Mouse (Mus musculus) CH12.LX (cell line): ENCODE results near the gene Mroh7. TPM values are rescaled to one million over a fixed set of nuclear protein-coding genes. Genes with fewer than 3 reads are reported as not detected.

Experiments used
- DNase-seq: peaks from one replicate; pipeline ENCODE4 v3.0.0-alpha.2; 2013; ENCODE audit errors: extremely low read depth
- H3K27ac ChIP-seq: 2 replicates; pipeline ENCODE4 v1.5.1; 2012; ENCODE audit warnings: low read depth, mild to moderate bottlenecking, control low read depth, moderate library complexity; ENCODE audit not compliant: insufficient read depth
- H3K27me3 ChIP-seq: replicated peaks from 2 replicates; pipeline ENCODE3; 2012; ENCODE audit warnings: inconsistent platforms
- H3K36me3 ChIP-seq, 2 experiments: replicated peaks in 1 of 2; 2 replicates each; pipeline versions ENCODE3 to v1.6.1; 2012; ENCODE audit warnings: inconsistent platforms in 1 of 2, low read length in 1 of 2, mild to moderate bottlenecking in 1 of 2, mixed read lengths in 1 of 2, moderate library complexity in 1 of 2; ENCODE audit not compliant: control insufficient read depth in 1 of 2, insufficient read depth in 1 of 2
- H3K4me1 ChIP-seq, 2 experiments: 2 replicates each; pipeline ENCODE4 v1.6.1; 2012; ENCODE audit warnings: inconsistent platforms in 1 of 2, moderate library complexity in 1 of 2; ENCODE audit not compliant: insufficient read depth in 2 of 2, control insufficient read depth in 1 of 2
- H3K4me2 ChIP-seq: 2 replicates; pipeline ENCODE4 v1.6.1; 2012; ENCODE audit warnings: low read depth, mild to moderate bottlenecking, control low read depth; ENCODE audit not compliant: poor library complexity, insufficient read depth, severe bottlenecking
- H3K4me3 ChIP-seq, 3 experiments: fragments of 150-350 bp in 1 of 3; sonication (generic) in 1 of 3; replicated peaks in 1 of 3; 2 replicates each; pipeline versions ENCODE3 to v1.5.1; 2011 to 2012; ENCODE audit warnings: low read depth in 2 of 3, low read length in 2 of 3, mild to moderate bottlenecking in 2 of 3, moderate library complexity in 2 of 3, control low read depth in 1 of 3, improper control_type of control experiment in 1 of 3, inconsistent platforms in 1 of 3, mixed read lengths in 1 of 3; ENCODE audit not compliant: poor library complexity in 1 of 3
- H3K79me2 ChIP-seq: replicated peaks from 2 replicates; pipeline ENCODE4 v1.6.1; 2012; ENCODE audit warnings: mild to moderate bottlenecking, moderate library complexity; ENCODE audit not compliant: control insufficient read depth, poor library complexity, insufficient read depth, severe bottlenecking; ENCODE audit errors: extremely low read depth
- H3K9ac ChIP-seq: 2 replicates; pipeline ENCODE4 v1.6.1; 2012; ENCODE audit warnings: low read depth, mild to moderate bottlenecking, control low read depth, moderate library complexity; ENCODE audit not compliant: insufficient read depth
- H3K9me3 ChIP-seq: replicated peaks from 2 replicates; pipeline ENCODE3; 2012; ENCODE audit warnings: low read length, inconsistent platforms, mixed read lengths
- CTCF ChIP-seq, 2 experiments: IDR thresholded peaks in 1 of 2; conservative IDR thresholded peaks in 1 of 2; 2 replicates each; pipeline ENCODE4 v1.5.1; 2011 to 2012; ENCODE audit warnings: low read depth in 2 of 2, low read length in 2 of 2, improper control_type of control experiment in 1 of 2, inconsistent platforms in 1 of 2, mild to moderate bottlenecking in 1 of 2, moderate library complexity in 1 of 2
- ELF1 ChIP-seq: IDR thresholded peaks from 2 replicates; pipeline ENCODE4 v1.6.1; 2014; ENCODE audit warnings: low read depth, mild to moderate bottlenecking, inconsistent platforms, low read length, improper control_type of control experiment
- ETS1 ChIP-seq: conservative IDR thresholded peaks from 2 replicates; pipeline ENCODE4 v1.6.1; 2012; ENCODE audit warnings: low read depth, mild to moderate bottlenecking, inconsistent platforms, low read length, improper control_type of control experiment, moderate library complexity
- IRF4 ChIP-seq: IDR thresholded peaks from 2 replicates; pipeline ENCODE4 v1.6.1; 2014; ENCODE audit warnings: low read depth, mild to moderate bottlenecking, inconsistent platforms, low read length, improper control_type of control experiment
- JUND ChIP-seq: conservative IDR thresholded peaks from 2 replicates; pipeline ENCODE4 v1.6.1; 2011; ENCODE audit warnings: low read depth, low read length, improper control_type of control experiment
- MAX ChIP-seq: IDR thresholded peaks from 2 replicates; pipeline ENCODE4 v1.6.1; 2011; ENCODE audit warnings: low read length, improper control_type of control experiment
- MAZ ChIP-seq: IDR thresholded peaks from 2 replicates; pipeline ENCODE4 v1.6.1; 2012; ENCODE audit warnings: low read depth, mild to moderate bottlenecking, inconsistent platforms, low read length, improper control_type of control experiment, moderate library complexity
- MEF2A ChIP-seq: IDR thresholded peaks from 2 replicates; pipeline ENCODE4 v1.6.1; 2014; ENCODE audit warnings: low read depth, mild to moderate bottlenecking, inconsistent platforms, low read length, improper control_type of control experiment, borderline replicate concordance
- MXI1 ChIP-seq: IDR thresholded peaks from 2 replicates; pipeline ENCODE4 v1.6.1; 2011; ENCODE audit warnings: mild to moderate bottlenecking, low read depth, low read length, improper control_type of control experiment
- MYC ChIP-seq: IDR thresholded peaks from 2 replicates; pipeline ENCODE4 v1.6.1; 2011; ENCODE audit warnings: low read depth, mild to moderate bottlenecking, improper control_type of control experiment, low read length
- PAX5 ChIP-seq: IDR thresholded peaks from 2 replicates; pipeline ENCODE4 v1.6.1; 2012; ENCODE audit warnings: low read length, inconsistent platforms, mixed read lengths
- RAD21 ChIP-seq: IDR thresholded peaks from 2 replicates; pipeline ENCODE4 v1.6.1; 2011; ENCODE audit warnings: low read depth, mild to moderate bottlenecking, low read length, improper control_type of control experiment, moderate library complexity
- RCOR1 ChIP-seq: conservative IDR thresholded peaks from 2 replicates; pipeline ENCODE4 v1.6.1; 2012; ENCODE audit warnings: low read depth, mild to moderate bottlenecking, inconsistent platforms, low read length, improper control_type of control experiment
- SIN3A ChIP-seq: IDR thresholded peaks from 2 replicates; pipeline ENCODE4 v1.6.1; 2012; ENCODE audit warnings: low read length, improper control_type of control experiment, inconsistent platforms
- SMC3 ChIP-seq: IDR thresholded peaks from 2 replicates; pipeline ENCODE4 v1.6.1; 2011; ENCODE audit warnings: low read depth, low read length, improper control_type of control experiment
- ZC3H11A ChIP-seq: IDR thresholded peaks from 2 replicates; pipeline ENCODE4 v1.6.1; 2012; ENCODE audit warnings: low read depth, mild to moderate bottlenecking, inconsistent platforms, low read length, improper control_type of control experiment
- ZKSCAN1 ChIP-seq: IDR thresholded peaks from 2 replicates; pipeline ENCODE4 v1.6.1; 2012; ENCODE audit warnings: low read depth, inconsistent platforms, low read length, improper control_type of control experiment, borderline replicate concordance
- ZMIZ1 ChIP-seq: IDR thresholded peaks from 2 replicates; pipeline ENCODE4 v1.6.1; 2012; ENCODE audit warnings: low read depth, mild to moderate bottlenecking, inconsistent platforms, low read length, improper control_type of control experiment
- dilution Hi-C: fragments of 300-500 bp; cut with MboI; formaldehyde crosslinking; loops from 2 replicates; pipeline ENCODE4 v1.14.3; 2020; ENCODE audit warnings: low sequenced_read_pairs; ENCODE audit not compliant: extremely low pct_unique_long_range_greater_than_20kb, extremely low pct_ligation_motif_present
- in situ Hi-C: fragments of 300-500 bp; cut with MboI; formaldehyde crosslinking; loops from 3 replicates; pipeline ENCODE4 v1.14.3; 2019; ENCODE audit warnings: low sequenced_read_pairs, low pct_ligation_motif_present, low pct_unique_long_range_greater_than_20kb, mixed read lengths
- polyA plus RNA-seq: library from polyadenylated mRNA; unstranded; fragments of >175 nt; gene quantifications from 2 replicates; pipeline ENCODE4 v1.2.1, GENCODE M21; 2012; ENCODE audit warnings: low read depth; ENCODE audit not compliant: insufficient read length
- total RNA-seq, 2 experiments: library from RNA; depleted of rRNA; stranded (reverse); fragments of 300-350 nt in 1 of 2; fragments of >200 nt in 1 of 2; gene quantifications; 2 replicates each; pipeline ENCODE4 v1.2.3; 2012 to 2014

Mroh7 gene
- total and polyA plus RNA-seq, 3 experiments: not detected

DNA sequence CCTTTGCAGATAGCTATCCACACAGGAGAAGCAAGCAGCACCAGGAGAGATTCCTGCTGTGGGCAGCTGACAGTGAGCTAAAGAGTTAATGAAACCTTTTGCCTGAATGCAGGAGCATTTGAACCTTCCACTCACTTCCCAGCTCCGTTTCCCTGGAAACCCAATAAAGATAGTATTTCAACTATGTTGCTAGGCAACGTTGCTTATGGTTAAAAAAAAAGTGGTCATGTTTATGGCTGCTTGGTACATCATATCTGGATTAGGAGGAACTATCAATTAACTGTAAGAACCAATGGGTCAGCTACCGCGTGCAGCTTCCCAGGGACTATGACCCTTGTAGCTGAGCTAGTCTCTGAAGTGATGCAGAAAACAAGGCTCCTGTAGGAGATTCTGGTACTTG lies 29.9 kb downstream of the Mroh7 start:
- Histone ChIP-seq H3K4me2 (no peak overlapping the region), H3K9me3 (no peaks in the 10 kb centered on the region), H3K36me3 (no peaks in the 10 kb centered on the region), H3K4me1 (peaks cover 0 to 2% of the 10 kb centered on the region in 2 experiments; a peak in 1 of 4 replicates), H3K27ac (no peak overlapping the region), H3K9ac (no peak overlapping the region), H3K79me2 (no peaks in the 10 kb centered on the region), H3K27me3 (peaks cover 69% of the 10 kb centered on the region), H3K4me3 (no peak overlapping the region)
- TF ChIP-seq ZC3H11A: no peak
- TF ChIP-seq CTCF (conservative IDR thresholded peaks at IDR 0.05 in 1 of 2, IDR thresholded peaks at IDR 0.05 in 1 of 2; ENCODE audit: low read depth in 2 of 2, low read length in 2 of 2): no peak
- no peak for TF ChIP-seq RCOR1
- no peak for TF ChIP-seq ZKSCAN1
- no peak for TF ChIP-seq MYC
- no peak for TF ChIP-seq IRF4
- TF ChIP-seq ETS1: no peak
- TF ChIP-seq RAD21: no peak
- no peak for TF ChIP-seq ZMIZ1
- no peak for TF ChIP-seq SIN3A
- no peak for TF ChIP-seq MAZ
- TF ChIP-seq JUND: no peak
- TF ChIP-seq MAX: no peak
- no peak for TF ChIP-seq MEF2A
- TF ChIP-seq ELF1: no peak
- DNase-seq: no peak
- dilution Hi-C loops: no loop called here
- in situ Hi-C loops: no loop called here

DNA sequence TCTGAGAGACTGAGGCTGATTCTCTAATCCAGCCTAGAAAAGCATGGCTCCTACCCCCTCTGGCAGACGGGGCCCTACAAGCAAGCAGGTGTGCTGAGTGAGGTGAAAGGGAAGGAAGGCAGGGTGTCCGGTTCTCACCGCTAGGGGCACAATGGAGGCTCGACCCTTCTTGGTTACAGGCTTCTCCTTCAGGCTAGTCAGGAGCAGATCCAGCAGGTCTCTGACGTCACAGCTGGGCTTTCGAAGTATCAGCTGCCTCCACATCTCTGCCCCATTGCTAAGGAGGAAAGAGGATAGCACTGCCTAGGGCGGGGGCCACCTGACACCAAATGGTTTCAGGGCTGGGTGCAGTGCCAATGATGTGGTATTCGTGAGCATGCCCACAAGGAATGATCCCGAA lies 30.7 kb downstream of the Mroh7 start:
- Histone ChIP-seq H3K79me2 (no peaks in the 10 kb centered on the region), H3K4me1 (peaks cover 0 to 2% of the 10 kb centered on the region in 2 experiments; a peak in 1 of 4 replicates), H3K4me3 (no peak overlapping the region), H3K27ac (no peak overlapping the region), H3K9me3 (no peaks in the 10 kb centered on the region), H3K27me3 (peaks cover 69% of the 10 kb centered on the region), H3K36me3 (no peaks in the 10 kb centered on the region), H3K9ac (no peak overlapping the region), H3K4me2 (no peak overlapping the region)
- dilution Hi-C loops: no loop called here
- TF ChIP-seq SMC3: no peak; the same call in 1 of the 2 replicates
- no peak for TF ChIP-seq MXI1
- peak; percentile 70 to 71 for TF ChIP-seq CTCF (conservative IDR thresholded peaks at IDR 0.05 in 1 of 2, IDR thresholded peaks at IDR 0.05 in 1 of 2; ENCODE audit: low read depth in 2 of 2, low read length in 2 of 2)
- peak; percentile 23 for TF ChIP-seq RAD21
- no peak for TF ChIP-seq PAX5
- DNase-seq: peak; percentile 44
- in situ Hi-C loops: no loop called here
